Mouse (Mus musculus) embryo, embryonic 11 days (tissue): ENCODE results near the gene Dgki.

Source experiments
- DNase-seq: peaks from one replicate; pipeline ENCODE4 v3.0.0-alpha.2; 2015

Dgki gene

DNA sequence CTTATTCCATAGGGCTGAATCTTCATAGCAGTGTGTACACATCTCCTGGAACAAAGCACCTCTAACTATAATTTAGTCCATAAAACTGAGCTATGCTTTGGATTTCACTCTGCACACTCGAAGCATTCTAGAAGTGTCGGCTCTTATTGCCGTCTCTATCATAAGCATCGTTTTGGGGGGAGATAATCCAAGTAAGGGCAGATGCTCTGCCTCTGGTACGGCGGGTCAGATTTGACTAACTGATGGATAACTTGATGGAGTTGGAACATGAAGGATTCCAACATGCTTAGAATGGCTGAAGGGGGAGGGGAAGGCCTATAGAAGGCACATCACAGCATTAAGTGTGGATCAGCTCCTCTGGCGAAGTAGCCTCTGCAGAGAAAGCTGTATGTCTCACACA is 242.4 kb downstream of the Dgki start:
- DNase-seq: no peak

DNA sequence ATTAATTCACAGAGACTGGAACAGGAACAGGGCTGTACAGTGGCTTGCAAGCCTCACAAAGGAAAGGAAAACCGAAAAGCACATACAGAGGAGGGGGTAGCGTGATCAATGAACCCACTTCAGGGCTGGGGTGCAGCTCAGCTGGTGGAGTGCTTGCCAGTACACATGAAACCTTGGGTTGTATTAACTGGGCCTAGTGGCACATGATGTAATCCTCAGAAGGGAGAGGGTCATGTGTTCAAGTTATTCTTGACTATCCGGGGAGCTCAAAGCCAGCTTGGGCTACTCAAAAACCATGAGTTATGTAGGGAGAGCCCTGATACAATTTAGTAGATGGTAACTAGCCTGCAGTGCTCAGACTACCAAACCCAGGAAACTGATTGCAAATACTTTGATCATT is 244.3 kb downstream of the Dgki start:
- DNase-seq: no peak

DNA sequence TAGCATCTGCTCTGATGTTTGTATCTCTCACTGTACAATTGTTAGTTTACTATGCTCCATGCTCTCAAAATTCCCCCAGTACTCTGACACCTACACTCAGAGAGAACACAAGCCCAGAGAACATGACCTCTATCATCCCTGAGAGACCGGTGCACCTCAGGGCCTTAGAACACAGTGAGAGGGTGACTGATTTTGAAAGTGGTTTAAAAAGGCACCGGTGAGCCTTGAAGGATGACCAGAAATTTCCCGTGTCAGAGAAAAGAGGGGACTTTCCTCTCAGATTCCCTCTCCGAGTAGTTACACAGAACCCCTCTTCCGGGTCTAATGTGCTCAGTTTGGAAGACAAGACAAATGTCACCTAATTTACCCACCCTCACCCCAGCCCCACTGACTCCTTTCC is 244.9 kb downstream of the Dgki start:
- no peak for DNase-seq

DNA sequence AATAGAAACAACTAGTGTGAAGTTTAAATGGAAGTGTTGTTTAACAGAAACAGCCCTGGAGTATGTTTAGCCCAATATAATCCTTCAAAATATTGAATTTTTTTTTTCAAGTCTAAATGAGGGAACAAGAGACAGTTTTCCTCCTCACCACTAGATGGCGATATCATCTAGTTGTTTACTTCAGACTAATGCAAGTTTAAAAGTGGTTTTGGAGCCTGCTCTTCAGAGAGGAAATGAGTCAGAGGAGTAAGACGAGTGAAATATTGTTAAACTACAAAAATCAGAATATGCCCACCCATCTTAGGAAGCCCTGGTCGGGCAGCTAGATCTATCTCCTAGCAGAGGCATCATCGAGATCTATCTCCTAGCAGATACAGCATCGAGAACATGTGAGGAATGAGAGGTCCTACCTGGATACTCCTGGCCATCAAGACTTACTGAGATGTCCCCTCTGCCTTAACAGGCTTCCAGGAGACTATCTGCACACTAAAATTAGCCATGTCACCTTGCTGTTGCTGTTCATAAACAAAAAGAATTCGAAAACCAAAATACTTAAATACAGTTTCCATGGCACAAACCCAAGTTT is 245.5 kb downstream of the Dgki start:
- DNase-seq: peak; percentile 75

DNA sequence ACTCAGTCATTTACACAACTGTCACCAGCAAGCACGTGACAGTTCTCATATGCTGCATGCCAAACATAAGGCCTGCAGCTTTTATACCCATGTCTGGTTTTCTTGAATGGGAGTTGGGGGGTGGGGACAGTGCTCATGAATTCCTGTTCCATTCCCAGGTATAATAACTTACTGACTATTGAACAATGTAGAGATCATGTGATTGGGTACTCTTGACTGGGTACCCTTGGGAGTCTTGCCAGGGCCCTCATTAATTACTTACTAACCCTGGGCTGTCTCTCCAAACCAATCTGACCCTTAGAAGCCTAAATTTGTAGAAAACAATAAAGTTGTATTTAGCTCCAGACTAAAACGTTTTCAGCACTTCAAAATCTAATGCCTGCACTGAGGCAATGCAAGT is 246.6 kb downstream of the Dgki start:
- no peak for DNase-seq

DNA sequence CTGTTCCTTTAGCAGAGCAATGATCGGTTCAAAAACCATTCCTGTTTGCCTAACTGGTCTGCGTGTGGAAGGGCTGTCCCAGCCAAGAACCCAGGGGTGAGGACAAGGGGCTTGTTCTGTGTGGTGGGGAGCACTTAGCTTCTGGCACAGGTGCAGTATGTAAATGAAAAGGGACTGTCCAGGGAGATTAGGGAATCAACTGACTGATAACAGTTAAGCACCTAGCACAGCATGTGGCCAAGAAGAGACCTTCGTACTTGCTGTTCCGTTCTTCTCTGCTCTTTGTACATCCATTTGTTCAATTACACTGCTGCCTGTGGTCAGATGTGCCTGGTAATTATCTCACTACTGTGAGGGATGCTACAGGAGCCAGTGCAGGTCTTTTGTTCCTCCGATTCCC is 248.3 kb downstream of the Dgki start:
- DNase-seq: no peak

DNA sequence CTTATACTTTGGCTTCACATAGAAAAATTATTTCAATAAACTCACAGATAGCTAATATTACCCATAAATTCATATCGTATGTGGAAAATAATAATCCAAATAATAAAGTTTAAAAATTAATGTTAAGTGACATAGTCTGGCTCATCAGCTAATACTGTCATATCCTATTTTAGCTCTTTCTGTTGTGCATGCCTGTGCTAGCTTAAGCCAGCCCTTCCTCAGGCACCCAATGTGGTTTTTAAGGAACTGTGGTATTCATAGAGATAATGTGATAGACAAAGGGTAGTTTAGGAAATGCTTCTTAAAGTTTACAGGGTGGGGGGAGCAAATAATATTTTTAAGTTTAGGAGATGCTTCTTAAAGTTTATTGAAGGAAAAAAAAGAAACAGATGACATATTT is 248.8 kb downstream of the Dgki start:
- no peak for DNase-seq

DNA sequence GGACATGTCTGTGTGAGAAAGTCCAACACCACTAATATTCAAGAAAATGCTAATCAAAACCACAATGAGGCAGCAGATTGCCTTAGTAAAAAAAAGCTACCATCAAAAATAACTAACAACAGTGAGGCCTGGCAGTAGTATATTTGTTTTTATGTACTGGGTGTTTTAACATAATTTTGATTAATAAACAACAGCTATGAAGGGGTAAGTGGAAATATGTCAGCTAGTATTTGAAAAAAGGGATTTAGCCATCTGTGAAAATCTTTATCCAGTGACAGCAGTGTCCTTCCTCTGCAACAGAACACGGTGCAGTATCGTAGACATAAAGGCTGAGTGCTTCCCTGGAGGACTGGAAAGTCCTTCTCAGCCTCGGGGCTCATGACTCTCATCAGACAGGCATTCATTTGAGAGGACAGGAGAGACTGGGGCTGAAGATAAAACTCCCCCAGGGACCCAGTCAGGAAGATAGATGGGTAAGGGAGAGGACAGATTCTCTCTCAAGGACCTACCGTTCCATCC is 252.3 kb downstream of the Dgki start:
- no peak for DNase-seq

DNA sequence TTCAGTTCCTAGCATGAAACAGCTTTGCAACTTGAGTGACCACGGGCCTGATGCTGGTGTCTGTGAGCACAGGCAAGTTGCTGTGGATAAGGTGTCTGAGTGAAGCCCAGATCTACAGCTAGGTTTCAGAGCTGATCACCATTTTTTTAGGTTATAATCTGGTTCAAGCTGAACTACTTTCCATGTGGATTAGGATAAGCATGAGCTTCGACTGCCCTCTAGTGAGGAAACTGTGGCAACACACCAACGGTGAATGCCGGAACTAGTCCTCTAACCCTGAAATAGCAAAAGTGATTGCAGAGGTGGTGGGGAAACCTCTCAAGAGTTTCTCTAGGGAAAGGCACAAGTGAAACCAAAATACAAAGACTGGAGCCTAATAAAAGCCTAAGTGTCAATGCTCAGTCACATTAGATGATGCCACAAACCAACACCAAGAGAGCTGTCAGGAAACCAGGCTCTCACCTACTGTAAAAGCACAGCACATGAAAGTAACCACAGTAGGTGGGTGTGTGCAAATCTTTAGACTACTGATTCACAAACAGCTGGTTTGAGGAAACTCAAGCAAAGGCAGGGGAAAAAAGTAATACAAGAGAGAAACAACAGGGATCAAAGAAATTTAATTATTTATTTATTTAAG is 253.7 kb downstream of the Dgki start:
- peak; percentile 77 for DNase-seq

DNA sequence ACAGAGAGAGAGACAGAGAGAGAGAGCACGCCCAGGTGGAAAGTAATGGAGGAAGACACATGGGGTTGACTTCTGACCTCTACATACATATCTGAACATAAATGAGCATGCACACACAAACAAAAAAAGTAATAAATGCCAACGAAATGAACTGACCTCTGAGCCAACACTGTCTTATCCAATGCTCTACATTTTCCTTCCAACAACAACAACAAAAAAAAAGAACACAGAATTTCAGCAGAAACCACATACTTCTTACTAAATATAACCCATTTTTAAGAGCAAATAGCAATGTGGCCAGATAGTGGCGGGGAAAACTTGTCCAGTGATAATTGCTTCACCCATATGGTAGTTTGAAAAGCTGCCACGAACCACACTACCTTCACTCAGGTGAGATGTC is 255.2 kb downstream of the Dgki start:
- DNase-seq: no peak

DNA sequence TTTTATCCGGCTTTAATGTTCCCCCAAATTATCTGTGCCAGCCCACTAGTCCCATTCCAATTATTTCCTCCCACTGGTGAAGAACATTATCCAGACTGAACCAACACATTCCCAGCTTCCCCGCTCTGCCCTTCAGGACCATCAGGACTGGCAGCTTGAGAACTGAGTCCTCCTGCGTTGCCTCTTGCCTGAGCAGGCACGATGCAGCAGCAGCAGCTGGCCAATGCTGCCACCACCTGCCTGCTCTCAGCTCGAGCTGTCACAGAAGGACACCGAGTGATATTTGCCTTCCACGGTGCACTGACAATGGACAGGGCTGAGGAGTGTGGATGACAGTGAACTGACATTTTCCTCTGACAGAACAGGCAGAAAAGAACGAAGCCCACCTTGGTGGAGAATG is 261.5 kb downstream of the Dgki start:
- peak; percentile 48 for DNase-seq

DNA sequence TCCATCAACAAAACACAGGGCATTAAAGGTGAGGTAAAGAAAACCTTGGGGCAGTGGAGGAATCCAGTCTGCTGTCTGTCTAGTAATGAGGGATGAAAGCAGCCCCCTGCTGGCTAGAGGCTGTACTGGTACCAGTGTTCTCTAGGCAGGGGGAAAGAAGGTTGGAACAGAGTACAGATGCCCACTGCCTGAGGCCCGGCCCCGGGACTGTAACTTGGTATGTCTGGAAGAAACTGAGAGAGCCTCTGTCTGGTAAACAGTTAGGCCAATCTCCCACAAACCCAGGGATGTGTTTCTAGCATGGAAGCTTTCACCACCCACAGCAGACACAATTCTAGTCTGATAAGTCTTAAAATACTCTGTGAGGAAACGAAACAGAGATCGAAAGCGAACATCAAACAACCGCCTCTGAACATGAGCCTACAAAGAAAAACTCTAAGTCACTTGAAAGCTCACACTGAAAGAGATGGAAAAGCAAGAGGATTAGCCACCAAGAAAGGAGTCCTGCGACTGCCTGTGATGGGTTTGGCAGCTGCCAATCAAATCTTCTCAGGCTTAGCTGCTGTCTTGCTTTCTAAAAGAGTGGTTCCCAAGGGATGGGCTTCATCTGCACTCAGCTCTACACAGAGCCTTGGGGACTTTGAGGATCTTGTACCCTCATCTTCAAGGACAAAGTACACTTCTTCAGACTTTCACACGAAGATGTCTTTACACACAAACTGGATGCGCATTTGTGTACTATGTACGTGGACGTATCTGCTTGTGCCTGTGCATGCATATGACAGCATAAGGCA is 262.7 kb downstream of the Dgki start:
- peak; percentile 78 for DNase-seq

DNA sequence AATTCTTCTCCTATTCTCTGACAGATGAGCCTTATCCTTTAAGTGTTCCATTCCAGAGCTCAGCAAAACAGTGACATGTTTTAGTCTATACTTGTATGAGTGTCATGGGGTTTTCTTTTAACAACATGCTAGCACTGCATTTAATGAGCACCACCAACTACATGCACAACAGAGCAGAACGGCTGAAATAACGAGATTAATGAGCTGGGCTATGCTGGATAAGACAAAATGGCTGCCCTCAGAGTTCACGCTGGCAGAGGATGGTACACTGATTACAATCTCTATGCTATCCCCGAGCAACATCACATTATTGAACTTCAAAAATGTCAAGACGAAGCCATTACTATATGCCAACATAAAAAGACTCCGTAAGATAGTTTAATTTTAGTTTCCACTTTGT is 264.3 kb downstream of the Dgki start:
- DNase-seq: no peak

DNA sequence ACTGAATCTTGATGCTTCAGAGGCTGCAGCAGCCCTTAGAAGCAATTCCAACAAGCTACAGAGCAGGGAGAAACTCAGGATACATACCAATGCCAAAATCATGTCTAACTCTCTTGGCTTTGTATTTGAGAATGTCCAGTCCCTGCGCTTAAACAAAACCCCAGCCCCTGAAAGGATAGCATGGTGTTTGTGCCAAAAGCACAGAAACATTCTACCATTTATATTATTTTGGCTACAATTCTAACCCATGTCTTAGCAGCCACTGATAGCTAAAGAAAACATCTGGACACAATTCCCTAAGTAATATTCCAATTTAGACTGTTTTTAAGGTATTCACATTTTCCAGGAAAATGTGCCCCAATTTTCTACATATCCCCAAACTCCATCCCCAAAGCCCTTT is 269.0 kb downstream of the Dgki start:
- DNase-seq: no peak

DNA sequence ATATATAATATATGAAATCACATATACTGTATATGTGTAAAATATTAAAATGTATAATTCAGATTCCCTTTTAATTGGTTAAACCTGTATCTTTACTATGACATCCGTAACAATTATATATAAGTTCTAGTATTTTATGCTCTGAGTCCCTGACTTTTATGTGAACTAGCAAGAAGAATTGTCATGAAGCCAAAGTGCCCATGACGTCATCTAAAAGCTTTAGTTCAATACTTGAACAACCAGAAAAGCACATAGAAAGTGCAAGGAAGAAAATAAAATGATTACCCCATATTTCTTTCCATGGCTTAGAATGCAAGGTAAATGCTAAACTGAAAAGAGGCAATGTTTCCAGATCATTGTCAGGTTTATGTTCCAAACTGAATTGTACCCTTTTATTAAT is 269.6 kb downstream of the Dgki start:
- no peak for DNase-seq

DNA sequence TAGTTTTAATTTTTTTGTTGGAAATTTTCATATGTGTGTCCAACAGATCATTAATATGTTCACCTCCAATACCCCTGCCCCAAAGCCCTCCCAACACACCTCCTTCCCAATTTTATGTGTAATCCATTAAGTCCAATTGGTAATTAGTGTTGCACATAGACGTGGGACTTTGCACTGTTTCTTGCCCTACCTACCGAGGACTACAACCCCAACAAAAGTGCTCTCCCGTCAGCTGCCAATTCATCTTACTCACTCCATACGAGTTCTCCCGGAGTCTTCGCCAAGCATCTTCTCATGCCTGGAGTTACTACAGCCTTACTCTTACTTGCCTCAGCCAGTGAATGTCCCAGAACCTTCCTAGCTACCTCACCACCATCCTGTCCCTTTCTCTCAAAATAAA is 271.1 kb downstream of the Dgki start:
- no peak for DNase-seq

DNA sequence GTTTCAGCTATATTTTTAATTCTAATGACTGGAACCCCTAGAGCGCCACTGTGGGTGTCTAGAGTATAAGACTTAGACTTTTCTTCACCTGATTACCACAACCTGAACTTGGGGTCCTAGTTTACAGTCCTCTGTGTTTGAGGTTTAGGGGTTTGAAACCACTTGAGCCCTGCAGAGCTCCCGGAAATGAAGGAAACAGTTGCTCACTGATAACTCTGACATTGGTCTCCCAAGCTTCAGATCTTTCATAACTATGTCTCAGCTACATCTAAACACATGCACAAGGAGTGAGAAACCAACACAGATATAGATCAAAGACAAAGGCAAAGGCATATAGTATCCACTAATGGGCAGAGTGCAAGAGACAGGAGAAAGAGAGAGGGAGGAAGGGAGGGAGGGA is 271.7 kb downstream of the Dgki start:
- no peak for DNase-seq

DNA sequence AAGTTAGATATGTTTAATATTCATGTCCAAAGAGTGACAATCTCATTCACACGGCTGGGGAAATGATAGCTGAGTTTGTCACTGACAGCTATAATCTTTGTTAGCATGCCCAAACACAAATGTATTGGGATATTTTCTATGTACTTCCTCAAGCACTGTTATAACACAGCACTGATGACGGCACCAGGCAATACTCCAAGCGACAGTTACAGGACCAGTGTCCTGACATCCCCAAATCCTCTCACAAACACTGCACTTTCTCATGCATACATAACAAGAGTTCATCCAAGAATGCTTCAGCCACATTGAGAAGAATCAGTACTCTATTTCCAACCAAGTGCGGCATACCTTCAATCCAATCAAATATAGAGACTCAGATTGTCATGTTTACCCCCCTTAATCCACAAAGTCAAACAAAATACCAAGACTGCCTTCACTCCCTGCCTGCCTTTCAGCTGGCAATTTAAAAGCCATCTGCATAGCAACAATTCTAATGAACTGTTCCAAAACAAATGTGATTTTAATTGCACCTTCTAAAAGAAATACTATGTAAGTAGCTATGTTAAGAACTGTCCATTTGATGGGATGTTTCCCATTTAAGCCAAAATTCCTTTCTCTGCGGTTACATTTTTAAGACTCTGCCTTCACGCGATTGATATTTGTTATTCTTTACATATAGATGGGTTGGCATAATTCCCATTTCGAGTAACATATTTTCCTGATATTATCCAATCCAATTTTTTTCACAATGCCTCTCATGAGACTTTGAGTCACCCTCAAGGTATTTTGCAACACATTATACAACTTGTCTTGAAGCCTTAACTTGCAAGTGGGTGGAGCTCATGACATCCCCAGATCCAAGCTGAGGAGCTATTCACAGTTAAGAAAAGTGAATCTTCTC is 273.4 kb downstream of the Dgki start:
- no peak for DNase-seq

DNA sequence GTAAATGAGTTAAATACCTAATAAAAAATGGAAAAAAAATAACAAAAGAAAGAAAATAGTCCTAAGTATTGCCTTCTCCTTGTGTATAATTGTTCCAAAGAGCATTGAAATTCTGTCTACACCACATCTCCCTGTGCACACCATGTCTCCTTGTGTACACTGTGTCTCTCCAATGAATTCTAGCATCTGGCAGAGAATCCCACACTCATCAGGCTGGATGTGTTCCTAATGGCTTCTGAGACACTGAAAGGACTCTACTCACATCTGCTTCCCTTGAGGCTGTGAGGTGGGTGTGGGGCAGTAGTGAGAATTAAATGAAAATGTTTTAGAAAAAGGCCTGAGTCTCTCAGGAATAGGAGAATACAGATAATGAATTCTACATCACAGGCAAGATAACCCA is 283.9 kb downstream of the Dgki start:
- DNase-seq: no peak

DNA sequence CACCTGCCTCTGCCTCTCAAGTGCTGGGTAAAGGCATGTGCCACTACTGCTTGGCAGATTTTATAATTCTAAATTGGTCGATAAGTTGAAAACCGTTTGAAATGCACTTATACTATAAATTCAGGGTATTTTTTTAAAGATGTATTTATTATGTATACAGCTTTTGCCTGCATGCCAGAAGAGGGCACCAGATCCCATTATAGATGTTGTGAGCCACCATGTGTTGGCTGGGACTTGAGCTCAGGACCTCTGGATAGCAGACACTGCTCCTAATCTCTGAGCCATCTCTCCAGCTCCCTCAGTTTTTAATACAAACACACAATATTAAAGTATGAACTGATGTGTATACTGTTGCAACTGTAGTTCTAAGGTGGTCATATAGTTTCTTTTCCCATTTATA is 288.4 kb downstream of the Dgki start:
- DNase-seq: no peak

DNA sequence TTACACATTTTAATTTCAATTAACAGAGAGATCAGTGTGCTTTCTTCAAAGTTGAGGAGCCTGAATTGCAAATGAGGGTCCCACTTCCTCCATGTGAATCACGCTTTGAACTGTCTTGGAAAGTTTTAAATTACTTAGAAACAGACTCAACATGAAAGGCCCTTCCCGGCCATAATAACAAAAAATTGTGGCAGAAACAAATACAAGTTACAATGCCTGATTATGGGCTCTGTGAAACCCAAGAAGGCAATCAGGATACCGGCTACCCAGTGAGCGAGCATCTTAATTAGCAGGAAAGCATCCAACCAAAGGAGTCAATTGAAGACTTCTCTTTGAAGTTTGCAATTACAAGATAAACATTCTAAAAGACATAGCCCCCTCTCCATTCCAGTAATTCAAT is 292.4 kb downstream of the Dgki start:
- DNase-seq: no peak

DNA sequence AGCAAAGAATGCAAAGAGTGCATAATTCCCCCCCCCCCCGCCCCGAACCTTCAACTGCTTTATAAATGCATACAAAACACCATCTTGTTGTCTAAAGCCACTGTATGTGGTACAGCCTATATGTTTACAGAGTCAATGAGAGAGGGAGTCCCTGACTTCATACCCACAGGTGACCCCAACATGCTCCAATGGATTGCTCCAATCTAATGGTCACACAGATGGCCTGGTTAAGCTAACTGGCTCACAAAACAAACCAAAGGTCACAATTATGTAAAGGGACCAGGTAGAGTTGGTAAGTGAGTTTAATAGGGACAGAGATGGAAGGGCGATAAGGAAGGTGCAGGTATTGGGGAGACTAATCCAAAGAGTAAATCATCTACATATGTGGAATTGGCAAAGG is 295.1 kb downstream of the Dgki start:
- no peak for DNase-seq

DNA sequence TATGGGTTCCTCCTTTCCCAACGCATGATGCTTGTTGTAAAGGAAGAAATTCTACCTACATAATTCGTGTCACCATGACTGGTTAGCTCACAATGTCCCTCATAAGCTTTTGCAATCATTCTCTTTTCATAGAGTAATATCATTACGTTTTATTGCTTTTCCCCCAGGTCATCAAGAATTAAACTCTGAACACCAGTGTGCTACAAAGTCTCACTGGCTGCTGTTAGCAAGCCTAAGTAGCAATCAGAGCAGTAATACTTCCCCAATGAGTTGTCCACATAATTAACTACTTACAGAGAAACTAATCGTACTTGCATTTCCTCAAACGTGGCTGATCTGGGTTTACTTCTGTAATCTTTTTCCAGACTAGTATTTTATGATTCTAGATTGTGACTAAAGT is 296.7 kb downstream of the Dgki start:
- no peak for DNase-seq
